Mouse (Mus musculus) limb, embryonic 13.5 days (tissue): ENCODE measurements around the gene Ptx4. TPM values are rescaled to one million over a fixed set of nuclear protein-coding genes. Genes with fewer than 3 reads are reported as not detected.

ENCODE experiments used
- ATAC-seq: fragments of 200-750 bp; cut with Nextera tagmentation; 2 replicates; pipeline ENCODE4 v1.8.0; 2017; ENCODE audit warnings: low read depth, moderate number of reproducible peaks, moderate TSS enrichment; ENCODE audit not compliant: low FRiP score
- H3K27ac ChIP-seq: fragments of 300-500 bp; sonication (generic); 2 replicates; pipeline ENCODE4 v1.5.1; 2015; ENCODE audit warnings: inconsistent platforms, mild to moderate bottlenecking, moderate library complexity
- H3K27me3 ChIP-seq: fragments of 300-500 bp; sonication (generic); 2 replicates; pipeline ENCODE4 v1.6.1; 2015; ENCODE audit warnings: mild to moderate bottlenecking, inconsistent platforms
- H3K36me3 ChIP-seq: fragments of 300-500 bp; sonication (generic); 2 replicates; pipeline ENCODE4 v1.6.1; 2015; ENCODE audit warnings: inconsistent platforms, mild to moderate bottlenecking, moderate library complexity
- H3K4me1 ChIP-seq: fragments of 300-500 bp; sonication (generic); 2 replicates; pipeline ENCODE4 v1.6.1; 2015; ENCODE audit warnings: inconsistent platforms
- H3K4me2 ChIP-seq: fragments of 300-500 bp; sonication (generic); replicated peaks from 2 replicates; pipeline ENCODE4 v1.6.1; 2015; ENCODE audit warnings: inconsistent platforms, mild to moderate bottlenecking, moderate library complexity
- H3K4me3 ChIP-seq: fragments of 300-500 bp; sonication (generic); 2 replicates; pipeline ENCODE4 v1.5.1; 2015; ENCODE audit warnings: moderate library complexity, mild to moderate bottlenecking, inconsistent platforms
- H3K9ac ChIP-seq: fragments of 300-500 bp; sonication (generic); 2 replicates; pipeline ENCODE4 v1.6.1; 2015; ENCODE audit warnings: mild to moderate bottlenecking, inconsistent platforms
- H3K9me3 ChIP-seq: fragments of 300-500 bp; sonication (generic); 2 replicates; pipeline ENCODE4 v1.6.1; 2016; ENCODE audit warnings: inconsistent platforms
- WGBS: fragments of 180-500 bp; shearing (Covaris S2); methylation state at CpG from one replicate; pipeline ENCODE4 v1.1.7; 2015; 5-methylcytosine and 5-hydroxymethylcytosine counted together
- polyA plus RNA-seq: library from polyadenylated mRNA; unstranded; fragments of >200 nt; fragmentation: Nextera tagmentation; extraction: Ambion mirVana; gene quantifications from 2 replicates; pipeline ENCODE4 v1.2.1, GENCODE M21; 2015

Ptx4 gene
- polyA plus RNA-seq, 1 experiment from 2014 or later: 1.3 TPM

DNA sequence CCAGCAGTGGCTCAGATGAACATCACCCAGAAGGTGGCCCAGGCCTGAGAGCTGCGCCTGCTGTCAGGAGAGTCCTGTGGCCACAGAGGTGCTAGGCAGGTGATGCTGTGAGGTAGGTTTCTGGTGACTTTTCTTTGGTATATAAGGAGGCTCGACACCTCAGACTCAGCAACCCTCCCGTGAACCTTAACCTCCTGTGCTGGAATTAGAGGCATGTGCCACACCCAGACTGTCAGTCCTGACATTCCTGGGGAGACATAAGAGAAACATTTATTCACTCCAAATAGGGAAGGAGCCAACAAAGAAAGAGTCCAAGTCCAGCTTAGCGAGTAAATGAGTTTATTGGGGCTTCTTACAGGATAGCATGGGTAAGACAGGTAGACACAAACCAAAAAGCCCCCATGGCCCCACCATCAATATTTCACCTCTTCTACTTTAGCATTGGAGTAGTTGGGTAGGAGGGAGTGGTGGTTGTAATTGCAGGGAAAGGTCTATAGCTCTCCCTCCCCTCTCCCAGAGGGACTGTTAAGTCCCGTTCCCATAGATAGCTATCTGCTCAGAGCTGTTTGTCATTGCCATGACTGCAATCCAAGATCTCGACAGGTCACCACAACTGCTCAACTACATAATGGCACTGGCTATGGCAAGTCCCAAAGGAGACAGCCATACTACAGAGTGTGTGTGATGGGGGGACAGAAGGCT is 45.6 kb downstream of the Ptx4 start:
- WGBS: 41% methylated on average over 6 of the region's 6 CpGs
- Histone ChIP-seq H3K4me3 (no peak overlapping the region), H3K4me2 (no peak overlapping the region)

DNA sequence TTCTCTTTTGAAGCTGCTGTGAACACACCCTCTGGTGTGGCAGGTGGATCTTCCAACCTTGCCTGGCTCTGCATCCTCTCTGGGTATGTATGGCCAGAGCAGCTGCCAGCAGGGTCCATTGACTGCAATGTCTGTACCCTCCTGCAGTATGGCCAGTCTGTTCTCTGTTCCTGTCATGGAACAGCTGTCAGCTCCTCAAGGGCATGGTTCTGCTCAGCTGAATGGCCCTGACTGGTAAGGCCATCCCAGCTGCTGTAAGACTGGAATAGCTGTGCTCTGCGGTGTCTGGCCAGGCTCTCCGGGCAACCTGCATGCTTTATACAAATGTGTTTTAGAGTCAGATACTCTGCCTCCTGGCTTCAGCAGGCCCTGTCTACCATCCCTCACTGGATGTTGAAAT is 49.1 kb downstream of the Ptx4 start:
- Histone ChIP-seq H3K9ac (0 out of 2 replicates have a peak overlapping the region, but pooled peaks have one; percentile 13), H3K27me3 (no peaks in the 10 kb centered on the region), H3K4me3 (no peak overlapping the region), H3K9me3 (no peaks in the 10 kb centered on the region), H3K27ac (no peak overlapping the region), H3K4me2 (no peak overlapping the region), H3K36me3 (no peaks in the 10 kb centered on the region), H3K4me1 (no peaks in the 10 kb centered on the region)
- WGBS: 84% methylated on average over 2 of the region's 2 CpGs
- ATAC-seq: peak; percentile 48; the same call in 1 of the 2 replicates

More for the DNA sequence above, 45.6 kb downstream of the Ptx4 start:
- peaks cover 7% of the 10 kb centered on the region for H3K36me3 ChIP-seq
- no peaks in the 10 kb centered on the region for H3K9me3 ChIP-seq
- H3K27me3 ChIP-seq: no peaks in the 10 kb centered on the region
- no peak overlapping the region for H3K27ac ChIP-seq
- H3K4me1 ChIP-seq: no peaks in the 10 kb centered on the region
- no peak overlapping the region for H3K9ac ChIP-seq
- ATAC-seq: no peak

DNA sequence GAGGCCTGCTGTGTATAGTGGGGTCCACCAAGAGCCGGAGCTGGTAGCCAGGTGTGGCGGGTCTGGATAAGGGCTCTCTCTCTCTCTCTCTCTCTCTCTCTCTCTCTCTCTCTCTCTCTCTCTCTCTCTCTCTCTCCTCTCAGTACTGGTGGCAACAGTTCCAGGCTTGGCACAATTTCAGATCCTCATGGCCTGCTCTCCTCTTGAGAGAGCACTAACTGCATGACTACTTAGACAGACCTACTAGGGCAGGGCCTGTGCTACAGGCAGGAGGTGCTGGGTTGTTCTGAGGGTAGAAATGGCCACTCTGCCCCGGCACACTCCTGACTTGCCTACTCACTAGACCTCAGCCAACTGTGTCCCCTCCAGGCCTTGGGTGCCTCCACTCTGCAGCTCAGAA is 52.0 kb downstream of the Ptx4 start:
- no peak for ATAC-seq
- Histone ChIP-seq H3K4me1 (no peaks in the 10 kb centered on the region), H3K4me3 (no peak overlapping the region), H3K36me3 (no peaks in the 10 kb centered on the region), H3K27ac (no peak overlapping the region), H3K9me3 (no peaks in the 10 kb centered on the region), H3K9ac (no peak overlapping the region), H3K27me3 (no peaks in the 10 kb centered on the region), H3K4me2 (no peak overlapping the region)
- WGBS: 78% methylated on average over 3 of the region's 3 CpGs

Other genes with a start within 250 kb of the Ptx4 start
- 49.6 and 49.8 TPM in 2 replicates for gene Nubp2, start 234.4 kb upstream of the Ptx4 start, polyA plus RNA-seq
- 38.5 and 40.0 TPM in 2 replicates for gene Spsb3, start 234.1 kb upstream of the Ptx4 start, polyA plus RNA-seq
- 33.9 and 35.6 TPM in 2 replicates for gene Eme2, start 225.7 kb upstream of the Ptx4 start, polyA plus RNA-seq
- gene Mrps34, start 225.6 kb upstream of the Ptx4 start, polyA plus RNA-seq: 80.4 and 83.3 TPM in 2 replicates
- gene Nme3, start 224.3 kb upstream of the Ptx4 start, polyA plus RNA-seq: 35.5 and 38.2 TPM in 2 replicates
- 42.7 and 45.2 TPM in 2 replicates for gene Mapk8ip3, start 183.8 kb upstream of the Ptx4 start, polyA plus RNA-seq
- gene Jpt2, start 160.1 kb upstream of the Ptx4 start, polyA plus RNA-seq: 224 and 236 TPM in 2 replicates
- 7.4 and 8.4 TPM in 2 replicates for gene Cramp1l, start 105.0 kb upstream of the Ptx4 start, polyA plus RNA-seq
- 18.7 and 22.5 TPM in 2 replicates for gene Ift140, start 104.7 kb upstream of the Ptx4 start, polyA plus RNA-seq
- gene Tmem204, start 37.2 kb upstream of the Ptx4 start, polyA plus RNA-seq: 14.1 and 15.4 TPM in 2 replicates
- 47.6 and 54.3 TPM in 2 replicates for gene Telo2, start 4.8 kb upstream of the Ptx4 start, polyA plus RNA-seq
- 26.5 and 27.2 TPM in 2 replicates for gene Clcn7, start 12.6 kb downstream of the Ptx4 start, polyA plus RNA-seq
- gene Ccdc154, start 41.7 kb downstream of the Ptx4 start, polyA plus RNA-seq: not detected in 2 replicates
- gene Gm38655, start 54.7 kb downstream of the Ptx4 start, polyA plus RNA-seq: not detected in 2 replicates
- 34.2 and 34.5 TPM in 2 replicates for gene BC003965, start 63.8 kb downstream of the Ptx4 start, polyA plus RNA-seq
- 9.7 and 11.4 TPM in 2 replicates for gene Unkl, start 67.6 kb downstream of the Ptx4 start, polyA plus RNA-seq
- gene Gnptg, start 119.4 kb downstream of the Ptx4 start, polyA plus RNA-seq: 34.9 and 35.5 TPM in 2 replicates
- gene Tsr3, start 119.4 kb downstream of the Ptx4 start, polyA plus RNA-seq: 57.0 and 59.4 TPM in 2 replicates
- 1.1 and 1.7 TPM in 2 replicates for gene Baiap3, start 135.6 kb downstream of the Ptx4 start, polyA plus RNA-seq
- gene Ube2i, start 153.9 kb downstream of the Ptx4 start, polyA plus RNA-seq: 679 and 685 TPM in 2 replicates
- 0.70 and 0.78 TPM in 2 replicates for gene Prss34, start 177.6 kb downstream of the Ptx4 start, polyA plus RNA-seq
- not detected in 2 replicates for gene Prss28, start 187.9 kb downstream of the Ptx4 start, polyA plus RNA-seq
- gene Prss29, start 197.9 kb downstream of the Ptx4 start, polyA plus RNA-seq: not detected in 2 replicates
- gene Tpsab1, start 224.8 kb downstream of the Ptx4 start, polyA plus RNA-seq: 0.08 and 0.09 TPM in 2 replicates
- 1.1 and 2.1 TPM in 2 replicates for gene Tpsb2, start 245.5 kb downstream of the Ptx4 start, polyA plus RNA-seq
- gene Tpsg1, start 248.5 kb downstream of the Ptx4 start, polyA plus RNA-seq: 1.8 and 3.3 TPM in 2 replicates